Mouse (Mus musculus) myocyte (in vitro differentiated cells): ENCODE measurements at regions not wholly inside any gene's neighbourhood (a gene's known extent, or its start where the extent isn't known, plus 50 kb on each side); places are given as distances from the start of the nearest gene placed in this dataset.

Source experiments
- H3K27me3 ChIP-seq: one replicate; pipeline ENCODE4 v1.6.1; 2011; ENCODE audit not compliant: control insufficient read depth, insufficient read depth, insufficient read length
- H3K36me3 ChIP-seq: one replicate; pipeline ENCODE4 v1.6.1; 2011; ENCODE audit not compliant: control insufficient read depth, insufficient read depth
- H3K4me2 ChIP-seq: one replicate; pipeline ENCODE4 v1.6.1; 2011; ENCODE audit warnings: low read depth, control low read depth
- H3K4me3 ChIP-seq: one replicate; pipeline ENCODE4 v1.5.1; 2011; ENCODE audit warnings: mild to moderate bottlenecking, control low read depth, moderate library complexity
- H3K79me2 ChIP-seq: one replicate; pipeline ENCODE4 v1.6.1; 2011; ENCODE audit not compliant: control insufficient read depth, insufficient read depth
- H3ac ChIP-seq: one replicate; pipeline ENCODE4 v1.6.1; 2011; ENCODE audit not compliant: control insufficient read depth, insufficient read length
- CEBPB ChIP-seq: IDR thresholded peaks from 2 replicates; pipeline ENCODE4 v1.6.1; 2011; ENCODE audit warnings: mild to moderate bottlenecking, moderate library complexity; ENCODE audit not compliant: poor library complexity, insufficient read depth, severe bottlenecking
- E2F4 ChIP-seq: IDR thresholded peaks from one replicate; pipeline ENCODE4 v1.6.1; 2011; ENCODE audit warnings: mild to moderate bottlenecking, control low read depth, moderate library complexity; ENCODE audit not compliant: insufficient read depth
- MAX ChIP-seq: IDR thresholded peaks from one replicate; pipeline ENCODE4 v1.6.1; 2011; ENCODE audit warnings: low read depth, mild to moderate bottlenecking, control low read depth
- MYOD1 ChIP-seq, 3 experiments: IDR thresholded peaks; one replicate each; pipeline ENCODE4 v1.6.1; 2011; ENCODE audit warnings: control low read depth in 2 of 3, low read depth in 2 of 3, mild to moderate bottlenecking in 2 of 3, moderate library complexity in 1 of 3; ENCODE audit not compliant: insufficient read length in 2 of 3, control insufficient read depth in 1 of 3
- MYOG ChIP-seq, 3 experiments: IDR thresholded peaks; one replicate each; pipeline ENCODE4 v1.6.1; 2011; ENCODE audit warnings: control low read depth in 2 of 3, low read depth in 2 of 3, mild to moderate bottlenecking in 2 of 3; ENCODE audit not compliant: insufficient read length in 2 of 3, control insufficient read depth in 1 of 3, insufficient read depth in 1 of 3
- POLR2A ChIP-seq: IDR thresholded peaks from one replicate; pipeline ENCODE4 v1.6.1; 2011; ENCODE audit warnings: low read depth, mild to moderate bottlenecking, control low read depth, moderate library complexity; ENCODE audit not compliant: insufficient read length
- POLR2AphosphoS2 ChIP-seq: IDR thresholded peaks from one replicate; pipeline ENCODE4 v1.6.1; 2011; ENCODE audit warnings: low read depth, control low read depth; ENCODE audit not compliant: insufficient read length
- REST ChIP-seq: IDR thresholded peaks from one replicate; pipeline ENCODE4 v1.6.1; 2011; ENCODE audit warnings: mild to moderate bottlenecking, control low read depth, moderate library complexity; ENCODE audit not compliant: insufficient read depth, insufficient read length
- SRF ChIP-seq: IDR thresholded peaks from one replicate; pipeline ENCODE4 v1.6.1; 2011; ENCODE audit warnings: low read depth; ENCODE audit not compliant: control insufficient read depth, insufficient read length
- TCF12 ChIP-seq: IDR thresholded peaks from one replicate; pipeline ENCODE4 v1.6.1; 2011; ENCODE audit warnings: mild to moderate bottlenecking, control low read depth; ENCODE audit not compliant: poor library complexity, insufficient read depth, severe bottlenecking
- TCF3 ChIP-seq: IDR thresholded peaks from one replicate; pipeline ENCODE4 v1.6.1; 2011; ENCODE audit warnings: low read depth, control low read depth; ENCODE audit not compliant: insufficient read length
- USF1 ChIP-seq: IDR thresholded peaks from one replicate; pipeline ENCODE4 v1.6.1; 2011; ENCODE audit warnings: low read depth, mild to moderate bottlenecking, control low read depth, moderate library complexity

DNA sequence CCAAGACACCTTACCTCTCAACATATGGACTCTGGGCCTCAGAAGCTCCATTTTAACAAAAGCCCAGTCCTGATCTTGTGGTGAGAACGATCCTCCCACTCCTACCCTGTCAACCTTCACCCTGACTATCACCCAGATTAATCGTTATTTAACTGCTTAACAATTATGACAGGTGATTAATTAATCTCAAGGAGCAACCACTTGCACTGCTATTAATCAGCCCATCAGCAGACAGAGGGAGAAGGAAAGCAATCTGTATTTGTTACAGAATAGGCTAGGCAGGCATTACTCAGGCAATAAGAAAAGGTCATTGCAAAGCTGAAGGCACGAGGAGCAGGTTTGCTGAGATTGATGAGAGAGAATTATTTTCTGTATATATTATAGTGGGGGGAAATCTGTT is 1201.9 kb downstream of the Fam181b start:
- no peaks in the 10 kb centered on the region for H3K79me2 ChIP-seq

DNA sequence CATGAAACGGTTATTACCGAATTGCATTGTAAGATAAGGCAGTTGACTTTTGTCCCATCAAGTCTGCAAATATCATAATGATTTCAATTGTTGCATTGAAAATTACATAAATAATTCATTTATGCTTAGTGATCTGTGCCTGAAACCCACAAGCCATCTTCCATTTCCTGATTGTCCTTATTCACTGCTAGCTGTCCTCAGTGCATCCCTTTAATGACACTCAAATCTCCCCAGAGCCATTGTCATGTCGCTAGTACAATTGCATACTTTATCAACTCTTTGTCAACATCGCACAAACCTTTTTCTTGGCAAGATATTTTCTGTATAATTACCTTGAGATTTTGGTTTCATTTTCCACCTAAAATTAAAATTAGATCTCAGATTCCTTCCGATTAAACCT is 1202.3 kb downstream of the Fam181b start:
- Histone ChIP-seq H3ac (no peak overlapping the region), H3K4me2 (no peak overlapping the region), H3K4me3 (no peak overlapping the region), H3K36me3 (no peaks in the 10 kb centered on the region), H3K27me3 (no peaks in the 10 kb centered on the region), H3K79me2 (no peaks in the 10 kb centered on the region)
- TF ChIP-seq CEBPB (no peak), TCF3 (no peak), POLR2A (no peak), SRF (no peak), MAX (no peak), TCF12 (no peak), REST (no peak), E2F4 (no peak), MYOD1 (IDR thresholded peaks at IDR 0.05; ENCODE audit: control insufficient read depth in 1 of 3, insufficient read length in 2 of 3, low read depth in 2 of 3) (no peak)

More for the DNA sequence above, 1201.9 kb downstream of the Fam181b start:
- Histone ChIP-seq H3K4me3 (no peak overlapping the region), H3K4me2 (no peak overlapping the region), H3K36me3 (no peaks in the 10 kb centered on the region), H3K27me3 (no peaks in the 10 kb centered on the region), H3ac (no peak overlapping the region)
- TF ChIP-seq TCF3 (no peak), MAX (no peak), POLR2AphosphoS2 (no peak), MYOD1 (IDR thresholded peaks at IDR 0.05; ENCODE audit: control insufficient read depth in 1 of 3, insufficient read length in 2 of 3, low read depth in 2 of 3) (no peak), USF1 (no peak), TCF12 (no peak), REST (no peak), MYOG (IDR thresholded peaks at IDR 0.05; ENCODE audit: control insufficient read depth in 1 of 3, insufficient read depth in 1 of 3, insufficient read length in 2 of 3, low read depth in 2 of 3) (no peak), POLR2A (no peak), E2F4 (no peak), SRF (no peak), CEBPB (no peak)

DNA sequence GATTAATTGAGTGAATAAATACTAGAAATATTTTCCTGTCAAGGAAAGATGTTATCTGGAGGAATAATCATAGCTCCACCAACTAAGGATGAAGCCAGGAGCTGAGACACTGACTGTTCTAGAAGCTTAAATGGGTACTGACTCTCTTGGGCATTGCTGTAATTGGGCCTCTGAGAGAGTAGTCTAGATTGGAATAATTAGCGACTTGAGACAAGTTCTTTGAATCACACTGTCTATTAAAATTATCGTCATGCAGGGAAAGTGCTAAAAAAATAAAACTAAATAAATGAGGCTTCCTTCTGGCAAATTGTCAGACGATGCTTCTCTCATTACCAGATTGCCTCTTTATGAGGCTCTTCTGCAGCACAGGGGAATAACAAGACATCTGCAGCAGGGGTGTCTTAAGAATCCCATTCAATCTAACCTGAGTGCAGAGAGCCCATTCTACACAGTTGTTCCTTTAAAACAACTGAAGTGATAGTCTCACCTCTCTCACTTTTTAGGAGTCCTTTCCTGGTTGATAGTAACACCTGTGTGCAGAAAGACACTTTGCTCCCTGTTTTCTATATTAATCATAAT is 1203.5 kb downstream of the Fam181b start:
- H3K4me3 ChIP-seq: no peak overlapping the region
- no peak overlapping the region for H3K4me2 ChIP-seq
- TF ChIP-seq MYOD1 (IDR thresholded peaks at IDR 0.05; ENCODE audit: control insufficient read depth in 1 of 3, insufficient read length in 2 of 3, low read depth in 2 of 3) (no peak), CEBPB (no peak), USF1 (no peak), REST (no peak), TCF12 (no peak), TCF3 (no peak), E2F4 (no peak)
- no peak overlapping the region for H3ac ChIP-seq
- H3K27me3 ChIP-seq: no peaks in the 10 kb centered on the region
- no peaks in the 10 kb centered on the region for H3K79me2 ChIP-seq
- H3K36me3 ChIP-seq: no peaks in the 10 kb centered on the region

DNA sequence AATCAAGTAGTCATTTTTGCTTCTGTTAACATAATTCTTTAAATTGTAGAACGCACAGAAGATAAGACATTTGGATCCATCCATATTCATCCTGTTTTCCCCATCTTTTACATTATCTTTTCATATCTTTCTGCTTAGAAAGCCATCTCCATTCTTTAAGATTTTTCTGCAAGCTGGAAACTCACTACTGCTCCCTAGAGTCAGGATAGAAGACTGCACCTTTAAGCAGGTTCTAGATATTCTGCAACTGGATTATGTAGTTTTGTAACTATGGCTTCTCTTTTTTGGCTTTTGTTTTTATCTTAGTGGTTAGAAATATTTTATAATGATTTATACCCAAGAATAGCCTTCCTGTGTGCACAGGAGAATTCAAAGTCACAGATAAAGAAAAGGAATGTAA is 1225.9 kb downstream of the Fam181b start:
- no peaks in the 10 kb centered on the region for H3K79me2 ChIP-seq
- TF ChIP-seq MYOD1 (IDR thresholded peaks at IDR 0.05; ENCODE audit: control insufficient read depth in 1 of 3, insufficient read length in 2 of 3, low read depth in 2 of 3) (no peak), REST (no peak), POLR2AphosphoS2 (no peak), MYOG (IDR thresholded peaks at IDR 0.05; ENCODE audit: control insufficient read depth in 1 of 3, insufficient read depth in 1 of 3, insufficient read length in 2 of 3, low read depth in 2 of 3) (no peak), USF1 (no peak), E2F4 (no peak), CEBPB (no peak), SRF (no peak), MAX (no peak), TCF12 (no peak), TCF3 (no peak), POLR2A (no peak)
- H3ac ChIP-seq: no peak overlapping the region
- no peaks in the 10 kb centered on the region for H3K27me3 ChIP-seq
- H3K4me3 ChIP-seq: no peak overlapping the region
- H3K4me2 ChIP-seq: no peak overlapping the region
- H3K36me3 ChIP-seq: no peaks in the 10 kb centered on the region
